Mouse (Mus musculus) urinary bladder, postnatal 10 days (tissue): ENCODE measurements around the gene Odaph.
A peak's percentile ranks its signal among the peaks of the same experiment; 100 is the strongest.

Source experiments
- DNase-seq: peaks from one replicate; pipeline ENCODE4 v3.0.0; 2022; ENCODE audit warnings: low spot score

Odaph gene

DNA sequence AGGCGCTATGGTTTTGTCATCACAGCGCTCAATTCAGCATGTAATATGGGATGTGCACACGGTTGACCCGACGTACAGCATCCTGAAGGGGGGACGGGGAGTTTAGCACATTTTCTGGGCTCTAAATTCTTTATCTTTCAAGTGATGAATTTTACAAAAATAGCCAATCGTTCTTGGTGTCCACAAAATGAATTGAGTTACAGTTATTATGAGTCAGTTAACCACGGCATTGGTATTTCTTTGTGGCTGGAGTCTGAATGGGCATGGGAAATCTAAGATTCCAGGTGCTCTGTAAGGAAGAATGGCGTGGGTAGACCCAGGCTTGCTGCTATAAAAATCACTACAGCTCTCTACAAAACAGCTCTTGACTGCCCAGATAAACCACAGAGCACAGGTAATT lies 2.0 kb downstream of the Odaph start:
- no peak for DNase-seq

- no peak for DNase-seq
Observed at GRCm38 (mm10) chr5:91991191-91991937, 4.1 kb downstream of the Odaph start.

- DNase-seq, result no peak
Observed at GRCm38 (mm10) chr5:91993061-91993460, 5.8 kb downstream of the Odaph start.

DNA sequence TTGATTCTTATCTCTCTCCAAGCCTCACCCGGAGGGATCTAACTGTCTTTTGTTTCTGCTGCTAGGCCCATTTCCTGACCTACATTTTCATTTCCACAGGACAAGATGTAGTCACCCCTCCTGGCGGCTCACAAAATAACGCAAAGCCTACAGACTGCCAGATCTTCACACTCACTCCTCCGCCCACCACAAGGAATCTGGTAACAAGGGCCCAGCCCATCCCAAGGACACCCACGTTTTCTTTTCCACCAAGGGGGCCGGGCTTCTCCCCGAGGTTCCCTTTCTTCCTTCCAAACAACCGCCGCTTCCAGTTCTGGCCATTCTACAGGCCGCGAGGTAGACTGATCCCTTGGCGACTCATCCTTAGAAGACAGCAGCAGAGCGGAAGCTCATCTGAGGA lies 7.3 kb downstream of the Odaph start:
- no peak for DNase-seq

- DNase-seq, result no peak
Observed at GRCm38 (mm10) chr5:92000770-92001169, 13.5 kb downstream of the Odaph start.

- DNase-seq, result no peak
Observed at GRCm38 (mm10) chr5:92003011-92003410, 15.7 kb downstream of the Odaph start.

GRCm38 (mm10) chr5:92009827-92010226 lies 22.6 kb downstream of the Odaph start:
- DNase-seq, result no peak

GRCm38 (mm10) chr5:92011756-92012155 lies 24.5 kb downstream of the Odaph start:
- DNase-seq, result no peak

DNA sequence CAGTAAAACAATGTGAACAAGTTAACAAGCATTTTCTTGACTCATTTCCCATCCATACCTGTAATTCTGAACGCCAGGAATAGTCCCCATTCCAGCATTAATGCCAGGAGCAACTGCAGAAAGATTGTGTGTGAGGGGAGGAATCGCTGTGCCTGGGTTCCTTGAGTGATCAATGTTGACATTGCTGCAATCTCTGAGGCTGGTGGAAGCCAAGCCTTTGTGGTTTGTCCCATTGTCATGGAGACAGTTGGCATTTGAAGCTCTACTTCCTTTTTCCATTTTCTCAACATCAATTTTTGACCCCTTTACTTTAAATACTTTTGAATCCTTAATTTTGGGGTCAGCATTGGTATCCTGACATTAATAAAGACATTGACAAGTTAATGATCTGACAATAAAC lies 32.7 kb downstream of the Odaph start:
- no peak for DNase-seq

GRCm38 (mm10) chr5:92042377-92043348 lies 55.4 kb downstream of the Odaph start:
- peak; percentile 83 for DNase-seq

DNA sequence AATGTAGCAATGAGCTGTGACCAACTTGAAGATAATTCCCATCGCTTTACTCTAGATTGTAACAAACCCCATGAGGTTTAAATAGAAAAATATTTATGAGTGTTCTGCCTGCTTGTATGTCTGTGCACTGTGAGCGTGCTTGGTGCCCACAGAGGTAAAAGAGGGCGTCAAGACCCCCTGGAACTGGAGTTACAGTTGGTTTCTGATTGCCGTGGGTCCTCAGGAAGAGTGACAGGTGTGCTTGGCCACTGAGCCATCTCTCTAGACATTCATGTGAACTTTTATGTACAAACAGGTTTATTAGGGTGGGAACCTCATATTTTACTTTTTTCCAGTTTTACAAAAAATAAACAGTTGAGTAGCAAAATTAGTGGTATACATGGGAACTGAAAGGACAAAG lies 56.5 kb downstream of the Odaph start, which contains the start of gene Cdkl2:
Gene Cdkl2 (minus strand): TSS at position 101 of the 400 bp plus-strand sequence.
- DNase-seq, result no peak
